Mouse (Mus musculus) left cerebral cortex, adult 8-10 months (tissue): Measurements from ENCODE around the gene Rbm19. TPM values are rescaled to one million over a fixed set of nuclear protein-coding genes. Genes with fewer than 3 reads are reported as not detected.
A peak's percentile ranks its signal among the peaks of the same experiment; 100 is the strongest.
"Not testable (repeated sequence)": the region's sequence is repeated elsewhere in the genome, so short reads cannot be mapped to it uniquely, and the experiment has no call there.

ENCODE experiments used
- DNase-seq, 2 experiments: peaks; one replicate each; pipeline ENCODE4 v3.0.0; 2022; ENCODE audit warnings: low spot score in 2 of 2
- total RNA-seq, 4 experiments: library from RNA; stranded (reverse); gene quantifications; 2 replicates each; pipeline ENCODE4 v1.2.4; 2022

Gene Rbm19
- 10 to 100 TPM; 12.0 to 20.3 (median 19.7) TPM for total RNA-seq

DNA sequence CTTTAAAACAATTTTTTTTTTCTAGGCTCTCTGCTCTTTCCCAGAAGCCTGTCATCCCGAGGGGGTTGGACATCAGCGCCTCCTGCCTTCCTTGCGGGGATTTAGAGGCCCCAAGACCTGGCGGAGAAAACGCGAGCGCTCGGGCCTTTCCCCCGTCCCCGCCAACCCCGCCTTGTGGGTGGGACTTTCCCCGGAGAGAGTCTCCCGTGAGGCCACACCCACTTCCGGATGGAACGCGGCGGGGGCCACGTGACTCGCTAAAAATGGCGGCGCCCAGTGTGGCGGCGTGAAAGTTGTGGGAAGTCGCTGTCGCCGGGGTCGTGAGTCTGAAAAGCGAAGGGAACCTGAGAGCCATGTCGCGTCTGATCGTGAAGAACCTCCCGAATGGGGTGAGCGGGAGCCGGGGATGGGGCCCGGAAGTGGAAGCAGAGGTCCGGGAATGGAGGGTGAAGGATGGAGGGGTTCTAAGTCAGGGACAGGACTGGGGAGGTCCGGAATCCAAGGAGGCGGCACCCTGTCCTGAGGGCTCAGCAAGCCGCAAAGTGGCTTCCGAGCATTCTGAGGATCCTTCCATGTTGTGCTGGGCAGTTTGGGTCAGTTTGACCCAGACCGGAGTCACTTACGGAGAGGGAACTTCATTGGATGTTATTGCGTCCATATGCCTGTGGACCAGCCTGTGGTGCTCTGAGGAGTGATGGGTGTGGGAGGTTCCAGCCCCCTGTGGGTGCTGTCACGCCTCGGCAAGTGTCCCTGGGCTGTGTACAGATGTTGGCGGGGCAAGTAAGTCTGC lies at the start of gene Rbm19:
TSS of gene Rbm19 (plus strand) at position 205 of the 790 bp plus-strand sequence.
- DNase-seq: peak; percentile 82 to 83

DNA sequence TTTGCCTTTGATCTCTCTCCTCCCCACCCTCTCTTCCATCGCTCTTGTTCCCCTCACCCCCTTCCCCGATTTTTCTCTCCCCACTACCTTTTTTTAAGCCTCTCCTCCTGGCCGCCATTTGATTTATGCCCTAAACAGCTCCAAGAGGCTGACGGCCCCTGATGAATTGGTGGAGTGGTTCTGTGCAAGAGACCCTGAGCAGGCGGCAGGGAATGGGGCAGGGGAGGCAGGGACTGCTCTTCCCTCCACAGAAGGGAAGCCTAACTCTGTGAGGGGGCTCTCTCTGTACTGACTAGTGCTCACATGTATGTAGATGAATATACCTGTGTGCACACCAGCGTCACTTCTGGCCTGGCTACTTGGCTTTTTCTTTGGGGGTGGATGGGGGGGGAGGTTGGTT lies 49.0 kb upstream of the Rbm19 start:
- no peak for DNase-seq

DNA sequence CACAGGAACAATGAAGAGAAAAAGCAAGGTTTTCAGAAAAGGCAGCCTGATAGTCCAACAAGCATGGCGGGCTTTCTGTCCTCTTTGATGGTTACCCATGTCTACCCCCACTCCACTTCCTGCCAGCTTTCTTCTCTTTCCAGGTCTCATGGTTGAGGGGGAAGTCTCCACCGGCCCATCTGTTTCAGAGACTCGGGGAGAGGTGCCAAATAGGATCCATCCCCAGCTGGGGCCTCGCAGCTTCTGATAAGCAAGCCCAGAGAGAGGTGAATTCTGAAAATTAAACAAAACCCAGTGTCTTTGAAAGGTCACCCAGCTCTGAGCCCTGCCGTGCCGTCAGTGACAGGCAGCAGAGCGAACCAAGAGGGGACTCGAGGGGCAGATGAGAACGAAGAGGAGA lies 42.2 kb upstream of the Rbm19 start:
- no peak for DNase-seq

DNA sequence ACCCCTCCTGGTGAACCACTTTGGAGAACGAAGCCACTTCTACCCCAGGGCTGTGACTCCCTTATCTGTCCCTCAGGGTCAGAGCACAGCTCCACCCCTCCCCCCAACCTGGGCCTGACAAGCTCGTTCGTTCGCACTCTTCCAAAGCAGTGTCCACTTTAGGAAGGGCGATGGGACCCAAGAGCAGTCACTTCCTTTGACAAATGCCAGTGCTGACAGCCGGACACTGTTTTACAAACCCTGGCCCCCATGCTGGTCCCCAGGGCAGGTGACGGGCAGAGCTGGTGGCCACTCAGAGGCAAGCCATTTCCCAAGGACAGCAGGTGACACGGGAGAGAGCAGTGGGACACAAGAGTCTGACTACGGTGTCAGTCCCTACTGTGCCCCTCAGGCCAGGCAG lies 36.2 kb upstream of the Rbm19 start:
- DNase-seq: no peak

DNA sequence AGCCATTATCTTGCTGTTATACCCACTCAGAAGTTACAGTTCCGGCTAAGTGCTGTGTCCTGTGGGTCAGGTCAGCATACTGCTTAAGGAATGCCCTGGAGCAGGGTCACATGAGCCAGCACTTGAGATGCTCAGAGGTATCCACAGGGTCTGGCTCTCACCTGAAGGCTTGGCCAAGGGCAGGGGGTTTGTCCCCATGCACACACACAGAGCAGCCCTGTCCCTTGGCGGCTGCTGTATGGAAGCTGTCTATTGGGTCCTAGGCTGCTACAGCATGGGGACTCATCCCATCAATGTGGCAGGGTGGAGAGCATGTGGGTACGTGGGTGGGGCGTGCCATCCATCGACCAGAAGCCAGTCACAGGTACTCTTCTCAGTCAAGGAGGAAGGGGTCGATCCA lies 35.8 kb upstream of the Rbm19 start:
- no peak for DNase-seq

DNA sequence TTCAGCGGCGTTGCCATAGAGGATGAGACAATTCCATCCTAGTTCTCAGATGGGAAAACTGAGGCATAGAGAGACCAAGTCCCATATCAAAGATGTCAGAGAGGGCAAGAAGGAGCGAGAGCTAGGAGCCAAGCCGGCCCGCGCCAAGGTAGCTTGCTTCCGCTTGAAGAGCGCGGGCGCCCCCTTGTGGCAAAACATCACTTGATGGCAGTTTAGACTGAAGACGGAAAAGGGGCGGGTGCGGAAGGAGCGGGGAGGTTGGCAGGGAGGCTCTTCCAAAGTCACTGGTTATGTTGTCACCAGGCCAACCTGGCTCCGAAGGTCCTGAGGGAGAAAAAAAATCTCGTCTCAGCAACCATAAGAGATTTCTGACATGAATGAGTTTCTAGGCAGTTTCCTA lies 27.7 kb upstream of the Rbm19 start:
- DNase-seq: peak; percentile 38 to 87

DNA sequence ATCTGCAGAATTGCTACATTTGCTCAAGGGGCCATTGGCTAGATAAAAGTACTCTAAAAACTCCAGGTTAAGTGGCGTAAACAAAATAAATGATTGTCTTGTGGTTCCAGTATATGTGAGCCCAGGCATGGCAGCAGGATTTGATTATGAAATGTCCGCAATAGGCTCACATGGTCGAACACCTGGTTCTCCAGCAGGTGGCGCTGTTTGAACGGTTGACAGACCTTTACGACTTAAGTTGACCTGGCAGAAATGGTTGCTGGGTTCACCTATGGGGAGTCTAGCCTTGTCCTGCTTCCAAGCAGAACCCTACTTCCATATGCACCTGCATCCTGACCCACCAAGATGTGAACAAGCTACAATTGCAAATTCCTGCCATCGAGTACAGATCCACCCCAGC lies 21.7 kb upstream of the Rbm19 start:
- no peak for DNase-seq

DNA sequence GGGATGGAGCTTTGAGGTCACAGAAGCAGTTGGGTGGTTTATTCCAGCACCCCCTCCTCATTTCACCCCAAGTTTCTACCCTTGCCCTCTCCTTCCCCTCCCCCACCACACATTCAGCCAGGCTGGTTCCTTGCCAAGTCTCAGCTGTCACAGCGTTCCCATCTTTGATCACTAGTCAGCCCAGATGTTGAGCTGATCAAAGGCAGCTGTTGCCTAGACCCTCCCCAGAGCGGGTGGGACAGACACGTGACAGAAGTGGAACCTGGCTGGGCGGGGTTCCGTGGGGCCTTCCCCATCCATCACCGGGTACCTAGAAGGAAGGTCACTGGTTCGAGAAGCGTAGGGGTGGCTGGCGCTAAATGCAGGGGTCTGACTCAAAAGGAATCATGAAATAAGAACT lies 19.2 kb upstream of the Rbm19 start:
- DNase-seq: no peak

DNA sequence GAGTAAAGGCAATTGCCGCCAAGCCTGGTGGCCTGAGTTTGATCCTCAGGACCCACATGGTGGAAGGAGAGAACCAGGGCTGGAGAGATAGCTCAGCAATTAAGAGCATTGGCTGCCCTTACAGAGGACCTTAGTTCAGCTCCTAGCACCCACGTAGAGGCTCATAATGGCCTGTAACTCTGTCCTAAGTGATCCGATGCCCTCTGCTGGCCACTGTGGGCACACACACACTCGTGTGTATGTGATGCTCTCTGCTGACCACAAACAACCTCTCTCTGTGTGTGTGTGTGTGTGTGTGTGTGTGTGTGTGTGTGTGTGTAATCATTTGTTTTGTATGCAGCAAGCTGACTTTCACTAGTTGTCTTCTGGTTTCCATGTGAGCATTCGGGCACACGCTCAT lies 15.5 kb upstream of the Rbm19 start:
- no peak for DNase-seq

DNA sequence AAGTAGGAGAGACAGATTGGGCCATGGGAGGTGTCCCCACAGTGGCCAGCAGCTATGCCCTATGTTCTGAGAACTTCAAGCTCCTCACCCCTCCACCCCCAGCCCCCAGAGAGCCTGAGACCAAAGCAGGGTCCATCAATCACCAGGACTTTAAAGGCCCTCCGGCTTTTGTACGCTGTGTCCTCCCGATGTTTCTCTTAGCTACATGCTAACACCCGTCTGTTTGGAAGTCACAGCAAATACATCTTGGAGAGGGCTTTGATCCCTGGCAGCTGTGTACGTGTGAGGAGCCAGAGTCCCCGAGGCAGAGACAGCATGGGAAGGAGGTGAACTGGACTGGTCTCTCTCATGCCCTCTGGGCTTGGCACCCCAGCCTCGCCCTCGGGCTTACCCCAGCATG lies 14.2 kb upstream of the Rbm19 start:
- DNase-seq: no peak

DNA sequence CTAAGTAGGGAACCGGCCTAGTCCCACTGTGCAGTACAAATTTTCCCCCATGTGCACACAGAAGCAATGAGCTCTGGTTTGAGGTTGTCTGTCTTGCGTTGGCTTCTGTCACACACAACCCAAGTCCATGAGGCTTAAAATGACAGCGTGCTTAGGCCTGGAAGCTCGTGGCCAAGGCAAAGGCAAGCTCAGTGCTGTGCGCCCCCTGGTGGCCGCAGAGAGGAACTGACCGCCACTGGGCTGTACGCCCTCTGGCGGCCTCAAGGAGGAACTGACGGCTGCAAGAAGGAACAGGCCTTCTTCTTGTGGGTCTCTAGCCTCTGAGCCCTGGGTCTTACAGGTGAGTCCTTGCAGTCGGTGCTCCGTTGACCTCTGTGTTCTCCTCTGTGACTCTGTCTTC lies 13.5 kb upstream of the Rbm19 start:
- no peak for DNase-seq

DNA sequence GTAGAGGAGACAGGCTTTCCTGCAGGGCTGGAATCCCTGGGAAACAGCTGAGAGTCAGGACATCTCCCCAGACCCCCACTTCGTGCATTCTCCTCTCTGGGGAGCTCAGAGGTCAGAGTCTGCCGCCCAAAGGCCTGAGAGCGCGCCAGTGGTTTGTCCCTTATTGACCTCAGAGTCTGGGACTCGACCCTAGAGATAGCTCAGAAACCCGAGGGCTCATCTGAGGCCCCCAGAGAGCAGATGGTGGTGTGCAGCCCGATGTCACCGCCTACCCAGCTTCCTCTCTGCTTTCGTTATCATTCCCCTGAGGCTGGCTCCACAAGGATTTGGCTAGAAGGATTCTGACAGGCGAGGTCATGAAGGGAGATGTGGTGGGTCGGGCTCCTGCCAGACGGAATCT lies 12.8 kb upstream of the Rbm19 start:
- DNase-seq: no peak

DNA sequence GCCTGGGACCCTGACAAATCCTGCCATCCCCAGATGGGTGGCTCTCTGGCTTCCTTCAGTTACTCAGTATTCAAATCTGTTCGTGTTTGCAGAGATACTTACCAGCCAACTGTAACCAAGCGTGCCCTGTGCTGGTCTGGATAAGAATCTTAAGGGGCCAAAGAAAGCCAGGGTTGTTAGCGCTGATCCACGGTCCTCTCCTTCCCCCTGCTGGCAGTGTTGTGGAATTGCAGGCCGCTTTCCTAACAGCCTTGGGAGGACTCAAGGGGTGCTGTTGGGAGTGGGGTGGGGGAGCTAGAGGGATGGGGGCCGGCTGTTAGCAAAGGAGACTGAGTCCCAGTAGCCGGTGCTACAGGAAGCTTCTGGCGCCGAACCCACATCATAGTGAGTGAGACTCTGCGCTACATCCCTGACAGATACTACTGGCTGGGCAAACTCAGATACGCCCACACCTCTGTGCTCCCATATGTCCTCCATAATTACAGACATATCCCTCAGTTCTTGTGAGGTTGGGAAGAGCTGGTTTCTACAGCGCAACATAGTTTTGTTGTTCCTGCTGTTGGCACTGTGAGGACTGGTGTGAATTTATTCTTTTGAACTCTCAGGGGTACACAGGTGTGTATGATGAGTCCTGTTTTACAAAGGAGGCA lies 9.7 kb upstream of the Rbm19 start:
- DNase-seq: no peak

DNA sequence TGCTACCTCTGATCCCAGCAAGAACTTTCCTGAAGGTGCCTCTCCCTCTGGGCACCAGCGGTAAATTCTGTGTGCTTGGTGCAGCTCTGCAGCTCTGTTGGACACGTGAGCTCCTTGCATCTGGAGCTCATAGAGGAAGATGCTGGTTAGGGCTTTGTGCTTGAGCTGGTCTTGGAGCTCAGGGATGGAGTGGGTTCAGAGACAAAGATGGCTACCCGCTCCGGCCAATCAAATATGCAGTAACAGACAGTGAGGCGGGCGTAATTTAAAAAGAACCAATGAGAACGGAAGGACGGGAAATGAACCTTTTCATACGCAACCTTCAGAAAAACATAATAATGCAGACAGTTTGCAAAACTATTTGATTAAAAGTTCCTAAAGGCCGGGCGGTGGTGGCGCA lies 1.9 kb upstream of the Rbm19 start:
- DNase-seq: no peak

DNA sequence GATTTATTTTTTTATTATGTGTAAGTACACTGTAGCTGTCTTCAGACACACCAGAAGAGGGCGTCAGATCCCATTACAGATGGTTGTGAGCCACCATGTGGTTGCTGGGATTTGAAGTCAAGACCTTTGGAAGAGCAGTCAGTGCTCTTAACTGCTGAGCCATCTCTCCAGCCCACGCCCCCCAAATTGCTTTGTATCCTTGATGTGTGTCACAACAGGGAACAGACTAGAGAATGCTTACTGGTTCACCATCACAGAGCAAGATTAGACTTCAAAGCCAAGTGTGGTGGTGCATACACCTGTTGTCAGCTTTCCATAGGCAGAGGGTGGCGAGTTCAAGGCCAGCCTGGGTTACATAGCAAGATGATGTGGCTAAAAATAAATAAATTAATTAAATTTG lies 896 bp downstream of the Rbm19 start:
- not testable (repeated sequence) for DNase-seq

DNA sequence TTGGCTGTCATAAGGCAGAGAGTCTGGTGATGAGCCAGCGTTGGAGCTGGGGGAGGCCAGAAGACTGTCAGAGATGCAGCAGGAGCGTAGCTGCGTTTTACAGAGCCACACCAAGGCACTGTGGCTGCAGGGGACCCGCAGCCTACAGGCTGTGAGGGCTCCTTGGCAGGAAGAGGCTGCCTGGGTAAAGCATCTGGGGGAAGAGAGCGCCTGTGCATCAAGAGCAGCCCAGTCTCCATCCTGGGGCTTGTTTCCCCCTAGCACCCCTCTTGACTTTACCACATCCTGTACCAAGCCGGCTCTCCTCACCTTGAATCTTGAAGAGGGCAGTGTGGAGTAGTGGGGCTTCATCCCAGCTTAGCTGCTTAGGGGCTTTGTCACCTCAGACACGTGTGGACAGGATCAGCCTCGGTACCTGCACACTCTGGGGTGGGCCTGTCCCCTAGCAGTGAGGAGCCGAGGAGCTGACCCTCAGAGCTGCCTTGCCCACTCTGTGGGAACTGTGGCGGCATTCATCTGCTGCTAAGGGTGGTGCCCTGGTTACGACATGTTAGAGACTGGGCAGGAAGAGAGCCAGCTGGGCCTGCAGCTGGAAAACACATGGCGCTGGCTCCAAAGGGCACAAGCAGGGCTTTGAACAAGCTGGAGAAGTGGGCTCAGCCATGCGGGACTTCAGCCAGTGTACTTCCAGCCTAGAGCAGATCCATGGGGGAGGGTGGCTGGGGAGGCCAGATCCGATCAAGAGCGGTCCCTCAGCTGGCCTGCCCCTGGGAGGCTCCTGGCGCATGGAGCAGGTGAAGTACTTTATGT lies 8.8 kb downstream of the Rbm19 start:
- DNase-seq: no peak

DNA sequence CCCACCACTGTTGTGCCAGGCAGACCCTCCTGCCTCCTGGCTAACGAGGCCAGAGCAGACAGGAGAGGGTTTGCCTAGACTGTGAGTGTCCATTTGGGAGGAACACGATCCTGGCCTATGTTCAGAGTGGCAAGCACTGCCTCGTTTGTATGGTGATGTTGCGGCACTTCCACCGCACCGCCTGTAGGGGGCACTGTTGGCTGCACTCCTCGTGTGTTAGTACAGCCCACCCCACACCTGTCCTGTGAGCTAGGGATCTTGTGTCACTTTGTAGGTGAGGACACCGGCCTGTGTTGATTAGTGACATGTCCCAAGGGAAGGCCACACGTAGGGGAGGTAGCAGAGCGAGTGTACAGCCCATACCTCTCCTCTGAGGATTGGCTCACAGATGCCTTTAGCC lies 11.4 kb downstream of the Rbm19 start:
- DNase-seq: no peak

DNA sequence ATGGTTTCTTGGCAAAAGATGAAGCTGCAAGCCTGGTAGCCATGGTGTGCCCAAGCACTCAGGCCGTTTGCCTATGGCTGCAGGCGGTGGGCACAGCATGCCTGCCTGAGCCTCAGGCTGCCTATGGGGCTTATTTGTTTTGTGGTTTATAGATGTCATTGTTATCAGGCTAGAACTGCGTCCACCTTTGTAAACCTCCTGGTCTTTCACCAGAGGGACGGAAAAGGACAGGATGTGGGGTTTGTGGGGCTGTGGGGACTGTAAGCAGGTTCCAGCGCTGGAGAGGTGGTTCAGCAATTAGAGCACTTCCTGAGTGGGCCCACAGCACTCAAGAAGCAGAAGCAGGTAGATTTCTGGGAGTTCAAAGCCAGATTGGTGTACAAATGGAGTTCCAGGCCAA lies 12.2 kb downstream of the Rbm19 start:
- no peak for DNase-seq

DNA sequence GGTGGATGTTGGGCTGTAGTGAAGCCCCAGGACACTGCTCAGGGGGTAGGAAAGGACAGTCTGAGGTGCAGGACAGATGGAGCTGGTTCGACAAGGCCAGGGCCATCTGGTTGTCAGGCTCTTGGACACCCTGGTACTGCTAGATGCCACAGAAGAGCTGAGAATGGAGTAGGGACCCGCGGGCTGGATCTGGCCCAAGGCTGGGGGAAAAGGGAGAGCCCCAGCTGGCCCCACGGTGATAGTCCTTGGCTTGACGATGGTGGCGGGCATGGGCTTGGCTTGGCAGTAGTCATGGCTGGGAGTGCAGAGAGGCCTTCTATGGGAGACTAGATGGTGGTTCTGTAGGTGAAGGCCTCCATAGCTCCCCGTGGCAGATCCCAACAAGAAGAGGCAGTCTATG lies 12.8 kb downstream of the Rbm19 start:
- no peak for DNase-seq

DNA sequence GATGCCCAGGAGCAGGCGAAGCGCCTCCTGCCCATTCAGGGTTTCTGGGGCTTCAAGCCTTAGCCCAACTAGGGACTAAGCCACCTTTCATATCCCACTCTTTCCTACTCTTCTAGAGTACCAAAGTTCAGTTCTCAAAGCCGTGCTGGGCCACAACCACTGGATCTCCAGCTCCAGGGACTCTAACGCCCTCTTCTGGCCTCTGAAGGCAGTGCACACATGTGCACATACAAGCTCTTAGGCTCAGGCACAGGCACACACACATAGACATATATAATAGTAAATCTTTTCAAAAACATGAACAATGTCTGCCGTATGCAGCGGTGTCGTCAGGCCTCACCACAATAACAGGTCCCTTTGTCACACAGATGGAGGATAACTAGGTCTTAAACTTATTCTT lies 13.5 kb downstream of the Rbm19 start:
- DNase-seq: no peak

DNA sequence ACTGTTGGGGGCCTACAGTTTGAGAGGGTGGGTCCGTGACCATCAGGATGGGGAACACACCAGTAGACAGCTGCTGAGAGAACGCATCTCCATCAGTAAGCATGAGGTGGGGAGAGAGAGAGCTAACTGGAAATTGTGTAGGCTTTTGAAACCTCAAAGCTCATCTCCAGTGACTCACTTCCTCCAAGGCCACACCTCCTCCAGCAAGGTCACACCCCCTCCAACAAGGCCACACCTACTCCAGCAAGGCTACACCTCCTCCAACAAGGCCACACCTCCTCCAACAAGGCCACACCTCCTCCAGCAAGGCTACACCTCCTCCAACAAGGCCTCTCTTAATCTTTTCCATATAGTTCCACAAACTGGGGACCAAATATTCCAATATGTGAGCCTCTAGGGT lies 13.9 kb downstream of the Rbm19 start:
- no peak for DNase-seq

DNA sequence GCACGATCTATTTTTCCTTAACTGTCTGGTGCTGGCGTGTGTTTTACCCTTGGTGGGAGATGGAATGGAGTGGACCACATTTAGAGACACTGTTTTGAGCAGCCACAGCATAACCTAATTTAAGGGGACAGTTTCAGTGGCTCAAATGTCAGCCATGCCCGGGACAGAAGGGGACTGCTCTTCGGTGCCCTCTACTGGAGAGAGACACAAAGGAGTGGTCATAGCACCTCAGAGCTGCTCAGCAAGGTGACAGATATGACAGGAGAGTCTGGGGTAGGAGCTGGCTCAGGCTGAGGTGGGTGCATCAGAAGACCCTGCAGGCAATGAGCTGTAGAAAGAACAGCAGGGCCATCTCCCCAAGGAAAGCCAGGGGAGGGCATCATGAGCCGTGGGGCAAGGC lies 15.3 kb downstream of the Rbm19 start:
- no peak for DNase-seq
